Comparison of ENCODE assay signal across 8 mouse cellular contexts in genomic region chr9:99629281-99630011, GRCm38 (mm10). TPM values are rescaled to one million over a fixed set of nuclear protein-coding genes. Genes with fewer than 3 reads are reported as not detected.
DNase-seq lines count a peak whose midpoint lies in the region; ATAC-seq and TF ChIP-seq lines count a peak whose summit lies in the region.

Dzip1l (plus strand) TSS chr9:99629496.

- H3K9me3 ChIP-seq in forebrain, postnatal 0 days (ENCODE audit: low read length), result no peaks in the 10 kb centered on the region

- peak within 1 kb of the TSS; percentile 76 for H3K9ac ChIP-seq in forebrain, postnatal 0 days

- H3K4me2 ChIP-seq in forebrain, postnatal 0 days (ENCODE audit: low read depth), result peak within 1 kb of the TSS; percentile 76

- TF ChIP-seq CTCF in forebrain, postnatal 0 days (IDR thresholded peaks at IDR 0.05; ENCODE audit: low read depth), result no peak
- TF ChIP-seq CTCF in layer of hippocampus, adult 2 months (conservative IDR thresholded peaks at IDR 0.05), result 0 out of 2 replicates have a peak, but pooled peaks have one; percentile 17

- no peaks in the 10 kb centered on the region for H3K4me1 ChIP-seq in forebrain, postnatal 0 days (ENCODE audit: insufficient read depth)

- intact Hi-C loops in heart, postnatal 14 days (cut with DNase I), result no loop called here

- no peaks in the 10 kb centered on the region for H3K27me3 ChIP-seq in forebrain, postnatal 0 days (ENCODE audit: insufficient read depth, low read length)

- H3K27ac ChIP-seq in forebrain, postnatal 0 days (ENCODE audit: low read depth, low read length), result peak within 1 kb of the TSS; percentile 89
- H3K27ac ChIP-seq in layer of hippocampus, adult 2 months, result peak within 1 kb of the TSS; percentile 99

- ATAC-seq in forebrain, postnatal 0 days, result peak; percentile 94

- H3K4me3 ChIP-seq in forebrain, postnatal 0 days (ENCODE audit: low read depth, low read length), result peak within 1 kb of the TSS; percentile 62
- peak within 1 kb of the TSS; percentile 80 for H3K4me3 ChIP-seq in layer of hippocampus, adult 2 months

- 2% methylated on average over 44 of the region's 44 CpGs for WGBS in forebrain, postnatal 0 days

- H3K36me3 ChIP-seq in forebrain, postnatal 0 days (ENCODE audit: insufficient read depth), result no peaks in the 10 kb centered on the region; the same call in 1 of the 2 replicates

- peak; percentile 96 for DNase-seq in Muller cell, postnatal 12 days (ENCODE audit: inconsistent ontology term)
- DNase-seq in cerebellum, adult 18-20 months, result peak; percentile 74 to 77
- DNase-seq in forebrain, postnatal 0 days, result peak; percentile 86
- DNase-seq in heart, postnatal 14 days, result peak; percentile 68 to 76
- DNase-seq in layer of hippocampus, adult 2 months (ENCODE audit: low spot score in 2 of 2), result peak; percentile 60 to 67
- DNase-seq in lung, adult 18-20 months, result peak; percentile 72 to 74
- peak; percentile 74 for DNase-seq in ovary, postnatal 36 days (ENCODE audit: low spot score)
- DNase-seq in T-cell, adult 2 months (ENCODE audit: low spot score), result no peak

RNA-seq across cellular contexts. Expression of gene Dzip1l, which starts in this region (rescaled TPM):
- 19.9 and 21.7 TPM in 2 replicates for total RNA-seq in forebrain, postnatal 0 days (2014; rRNA removed)
- 5.8 and 8.9 TPM in 2 replicates for polyA plus RNA-seq in forebrain, postnatal 0 days (2015; fragmentation: Nextera tagmentation; extraction: Ambion mirVana)
- total RNA-seq in heart, postnatal 14 days (2021), result 1 to 10 TPM; 5.0 to 7.0 TPM
- 10 to 100 TPM; 24.1 to 24.4 TPM for total RNA-seq in layer of hippocampus, adult 2 months (2021)
